Mouse (Mus musculus) heart, embryonic 14.5 days (tissue): ENCODE measurements around the gene Zfp420. TPM values are rescaled to one million over a fixed set of nuclear protein-coding genes. Genes with fewer than 3 reads are reported as not detected.

Source experiments
- ATAC-seq: fragments of 200-750 bp; cut with Nextera tagmentation; 2 replicates; pipeline ENCODE4 v1.8.0; 2017; ENCODE audit warnings: low read depth, moderate TSS enrichment; ENCODE audit not compliant: insufficient number of reproducible peaks, insufficient read depth, low FRiP score
- H3K27ac ChIP-seq, 2 experiments: fragments of 200-500 bp in 1 of 2; fragments of 300-500 bp in 1 of 2; sonication (generic) in 1 of 2; replicated peaks in 1 of 2; 2 replicates each; pipeline ENCODE4 v1.5.1; 2012 to 2014; ENCODE audit warnings: low read depth in 2 of 2, low read length in 2 of 2, control low read depth in 1 of 2, mild to moderate bottlenecking in 1 of 2, mixed read lengths in 1 of 2; ENCODE audit not compliant: control insufficient read depth in 1 of 2, insufficient read depth in 1 of 2
- H3K27me3 ChIP-seq: fragments of 300-500 bp; sonication (generic); 2 replicates; pipeline ENCODE4 v1.6.1; 2014; ENCODE audit warnings: mild to moderate bottlenecking, low read length, control low read depth; ENCODE audit not compliant: control insufficient read depth, insufficient read depth
- H3K36me3 ChIP-seq: fragments of 300-500 bp; sonication (generic); 2 replicates; pipeline ENCODE4 v1.6.1; 2014; ENCODE audit warnings: mild to moderate bottlenecking, control low read depth, low read length, mixed read lengths; ENCODE audit not compliant: control insufficient read depth, insufficient read depth
- H3K4me1 ChIP-seq, 2 experiments: fragments of 200-500 bp in 1 of 2; fragments of 300-500 bp in 1 of 2; sonication (generic) in 1 of 2; 2 replicates each; pipeline ENCODE4 v1.6.1; 2012 to 2014; ENCODE audit warnings: low read length in 2 of 2, control low read depth in 1 of 2, mixed read lengths in 1 of 2; ENCODE audit not compliant: control insufficient read depth in 2 of 2, insufficient read depth in 2 of 2
- H3K4me2 ChIP-seq: fragments of 300-500 bp; sonication (generic); 2 replicates; pipeline ENCODE4 v1.6.1; 2014; ENCODE audit warnings: mild to moderate bottlenecking, low read length
- H3K4me3 ChIP-seq, 2 experiments: fragments of 200-500 bp in 1 of 2; fragments of 300-500 bp in 1 of 2; sonication (generic) in 1 of 2; 2 replicates each; pipeline ENCODE4 v1.5.1; 2012 to 2014; ENCODE audit warnings: low read length in 2 of 2, mild to moderate bottlenecking in 2 of 2, control low read depth in 1 of 2, low read depth in 1 of 2, moderate library complexity in 1 of 2; ENCODE audit not compliant: control insufficient read depth in 1 of 2, insufficient read depth in 1 of 2
- H3K9ac ChIP-seq: fragments of 300-500 bp; sonication (generic); 2 replicates; pipeline ENCODE4 v1.6.1; 2014; ENCODE audit warnings: mild to moderate bottlenecking, low read length
- H3K9me3 ChIP-seq: fragments of 300-500 bp; sonication (generic); 2 replicates; pipeline ENCODE4 v1.6.1; 2016; ENCODE audit warnings: low read length, control low read depth; ENCODE audit not compliant: control insufficient read depth
- WGBS: fragments of 180-500 bp; shearing (Covaris S2); extraction: QIAGEN DNeasy Blood & Tissue Kit; methylation state at CpG from one replicate; pipeline ENCODE4 v1.1.7; 2014; 5-methylcytosine and 5-hydroxymethylcytosine counted together
- polyA plus RNA-seq: library from polyadenylated mRNA; unstranded; fragments of >200 nt; fragmentation: Nextera tagmentation; extraction: Ambion mirVana; gene quantifications from 2 replicates; pipeline ENCODE4 v1.2.1, GENCODE M21; 2014

The Zfp420 gene
- 3.8 and 4.0 TPM in 2 replicates for polyA plus RNA-seq

- peak within 1 kb of the TSS; percentile 4 to 19; a peak in 2 of 4 replicates for H3K27ac ChIP-seq
Observed at GRCm38 (mm10) chr7:29859532-29860517, at the start of gene Zfp420. Gene Zfp420, plus strand, starts transcription at chr7:29859979.

GRCm38 (mm10) chr7:29812244-29812643 is 47.5 kb upstream of the Zfp420 start:
- H3K4me3 ChIP-seq = no peak overlapping the region
- H3K9me3 ChIP-seq = no peaks in the 10 kb centered on the region
- 89% methylated on average over 1 of the region's 1 CpGs for WGBS
- H3K9ac ChIP-seq = no peak overlapping the region
- H3K4me2 ChIP-seq = no peak overlapping the region
- ATAC-seq = no peak
- H3K4me1 ChIP-seq = peaks cover 3 to 16% of the 10 kb centered on the region in 2 experiments
- no peaks in the 10 kb centered on the region for H3K36me3 ChIP-seq
- no peaks in the 10 kb centered on the region for H3K27me3 ChIP-seq
- no peak overlapping the region for H3K27ac ChIP-seq

More at GRCm38 (mm10) chr7:29859532-29860517, at the start of gene Zfp420:
- Histone ChIP-seq H3K4me2 (peak within 1 kb of the TSS; percentile 82), H3K4me1 (peaks cover 0 to 7% of the 10 kb centered on the region in 2 experiments; a peak in 1 of 4 replicates), H3K4me3 (peak within 1 kb of the TSS; percentile 56 to 65), H3K9me3 (no peaks in the 10 kb centered on the region), H3K36me3 (0 out of 2 replicates have a peak, but pooled peaks cover 6% of the 10 kb centered on the region), H3K27me3 (no peaks in the 10 kb centered on the region), H3K9ac (peak within 1 kb of the TSS; percentile 76)
- 4% methylated on average over 32 of the region's 32 CpGs for WGBS
- peak; percentile 93 for ATAC-seq

GRCm38 (mm10) chr7:29814381-29814780 is 45.4 kb upstream of the Zfp420 start:
- Histone ChIP-seq H3K9ac (no peak overlapping the region), H3K4me3 (no peak overlapping the region), H3K36me3 (no peaks in the 10 kb centered on the region), H3K27me3 (no peaks in the 10 kb centered on the region), H3K9me3 (no peaks in the 10 kb centered on the region), H3K27ac (no peak overlapping the region), H3K4me2 (peak overlapping the region; percentile 92; the same call in 1 of the 2 replicates), H3K4me1 (peaks cover 3 to 25% of the 10 kb centered on the region in 2 experiments)
- WGBS = 96% methylated on average over 2 of the region's 2 CpGs
- no peak for ATAC-seq

GRCm38 (mm10) chr7:29815061-29815784 is 44.6 kb upstream of the Zfp420 start:
- 0 out of 2 replicates have a peak, but pooled peaks have one; percentile 2 for ATAC-seq
- under 1% methylated on average over 12 of the region's 12 CpGs for WGBS
- Histone ChIP-seq H3K4me2 (peak overlapping the region; percentile 92), H3K9me3 (no peaks in the 10 kb centered on the region), H3K9ac (peak overlapping the region; percentile 74), H3K4me3 (peak overlapping the region; percentile 57 to 93), H3K36me3 (no peaks in the 10 kb centered on the region), H3K27me3 (no peaks in the 10 kb centered on the region), H3K4me1 (peaks cover 3 to 31% of the 10 kb centered on the region in 2 experiments), H3K27ac (peak overlapping the region; percentile 48)

- Histone ChIP-seq H3K4me2 (peak within 1 kb of the TSS; percentile 92), H3K4me1 (peaks cover 3 to 31% of the 10 kb centered on the region in 2 experiments), H3K27me3 (no peaks in the 10 kb centered on the region), H3K9me3 (no peaks in the 10 kb centered on the region), H3K4me3 (peak within 1 kb of the TSS; percentile 57 to 93), H3K27ac (peak within 1 kb of the TSS; percentile 85 to 96), H3K9ac (peak within 1 kb of the TSS; percentile 86), H3K36me3 (0 out of 2 replicates have a peak, but pooled peaks cover 3% of the 10 kb centered on the region)
- WGBS = under 1% methylated on average over 26 of the region's 26 CpGs
- peak; percentile 92 for ATAC-seq
Observed at GRCm38 (mm10) chr7:29815910-29816429, 43.8 kb upstream of the Zfp420 start, which contains the start of gene Zfp790. Gene Zfp790, plus strand, starts transcription at chr7:29816114.

GRCm38 (mm10) chr7:29818619-29819254 is 41.0 kb upstream of the Zfp420 start:
- Histone ChIP-seq H3K9ac (peak overlapping the region; percentile 78), H3K4me2 (peak overlapping the region; percentile 85), H3K9me3 (no peaks in the 10 kb centered on the region), H3K4me1 (peaks cover 3 to 31% of the 10 kb centered on the region in 2 experiments), H3K27ac (peak overlapping the region; percentile 65 to 80), H3K27me3 (no peaks in the 10 kb centered on the region), H3K36me3 (peaks cover 19% of the 10 kb centered on the region), H3K4me3 (peak overlapping the region; percentile 75 to 83)
- WGBS = under 1% methylated on average over 12 of the region's 12 CpGs
- peak; percentile 46; the same call in 1 of the 2 replicates for ATAC-seq
